Comparison of ENCODE assay signal across 28 mouse cellular contexts in the genomic region with DNA sequence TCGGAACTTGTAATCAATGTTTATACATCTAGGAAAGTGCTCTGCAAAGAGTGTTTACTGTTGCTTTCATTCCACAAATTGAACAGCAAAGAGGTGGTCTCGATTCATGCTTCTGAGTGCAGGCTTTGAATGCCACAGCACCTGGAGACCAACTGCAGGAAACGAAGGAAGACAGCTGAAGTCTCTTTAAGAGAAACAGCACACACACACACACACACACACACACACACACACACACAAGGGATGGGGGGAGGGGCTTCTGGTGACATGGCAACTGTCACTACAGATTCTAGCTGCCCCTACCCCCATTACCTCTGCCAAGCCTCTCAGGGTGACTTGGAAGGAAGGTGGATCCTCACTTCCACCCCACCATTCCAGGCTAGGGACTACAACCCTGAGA. TPM values are rescaled to one million over a fixed set of nuclear protein-coding genes. Genes with fewer than 3 reads are reported as not detected.
A peak's percentile ranks its signal among the peaks of the same experiment; 100 is the strongest.
DNase-seq lines count a peak whose midpoint lies in the region; ATAC-seq and TF ChIP-seq lines count a peak whose summit lies in the region.
"Had no signal": no experiment of that assay in that cellular context is flagged by ENCODE, and none has a peak within 500 bp of the region (broad histone marks: within the 10 kb centered on the region; RNA-seq: fewer than 3 reads in every experiment).

No protein-coding gene starts in this region.

- peak overlapping the region; percentile 43 for H3K27ac ChIP-seq in heart, embryonic 16.5 days (ENCODE audit: low read length)
- peak overlapping the region; percentile 95 for H3K27ac ChIP-seq in thymus, adult 2 months (ENCODE audit: control insufficient read depth, insufficient read depth, low read length)
- H3K27ac ChIP-seq in midbrain, embryonic 16.5 days (ENCODE audit: low read length): no peak overlapping the region
- H3K27ac ChIP-seq: embryonic facial prominence, embryonic 13.5 days; hindbrain, embryonic 10.5 days; kidney, embryonic 15.5 days; limb, embryonic 12.5 days; liver, embryonic 15.5 days; lung, embryonic 15.5 days had no signal

- no peak for TF ChIP-seq POLR2A in thymus, adult 2 months (IDR thresholded peaks at IDR 0.05; ENCODE audit: control insufficient read depth, extremely low read depth, insufficient read depth, low read length, poor library complexity)

- no peak overlapping the region for H3K4me2 ChIP-seq in heart, embryonic 16.5 days (ENCODE audit: low read depth, low read length)
- no peak overlapping the region for H3K4me2 ChIP-seq in midbrain, embryonic 16.5 days (ENCODE audit: low read length)
- H3K4me2 ChIP-seq: embryonic facial prominence, embryonic 13.5 days; heart, embryonic 11.5 days; kidney, embryonic 15.5 days; limb, embryonic 12.5 days; liver, embryonic 15.5 days; lung, embryonic 15.5 days; midbrain, embryonic 11.5 days had no signal

- H3K9ac ChIP-seq in heart, embryonic 16.5 days (ENCODE audit: low read length): no peak overlapping the region
- H3K9ac ChIP-seq in midbrain, embryonic 16.5 days (ENCODE audit: low read depth, low read length): no peak overlapping the region
- H3K9ac ChIP-seq: embryonic facial prominence, embryonic 13.5 days; kidney, embryonic 15.5 days; limb, embryonic 12.5 days; liver, embryonic 15.5 days; lung, embryonic 15.5 days had no signal

- no peak for ATAC-seq in heart, embryonic 16.5 days (replicated peaks; ENCODE audit: extremely low read depth, insufficient read depth, low FRiP score)
- ATAC-seq in activated CD4-positive, CD25-positive, alpha-beta regulatory T cell, adult 4 months: peak; percentile 15
- no peak for ATAC-seq in midbrain, embryonic 16.5 days
- ATAC-seq: forebrain, embryonic 16.5 days; hindbrain, embryonic 16.5 days had no signal

- TF ChIP-seq CTCF in thymus, adult 2 months (IDR thresholded peaks at IDR 0.05; ENCODE audit: borderline replicate concordance, control insufficient read depth, extremely low read depth, insufficient read depth, low read length, poor library complexity): no peak

- H3K9me3 ChIP-seq in heart, embryonic 16.5 days (replicated peaks; ENCODE audit: control insufficient read depth, low read length): no peaks in the 10 kb centered on the region
- H3K9me3 ChIP-seq in midbrain, embryonic 16.5 days (replicated peaks; ENCODE audit: control insufficient read depth, low read length, poor library complexity, severe bottlenecking): no peaks in the 10 kb centered on the region
- H3K9me3 ChIP-seq: embryonic facial prominence, embryonic 13.5 days; hindbrain, embryonic 10.5 days; kidney, embryonic 15.5 days; limb, embryonic 12.5 days; liver, embryonic 15.5 days; lung, embryonic 15.5 days had no signal

- H3K4me1 ChIP-seq in heart, embryonic 16.5 days (ENCODE audit: control insufficient read depth, insufficient read depth, low read length): peaks cover 11% of the 10 kb centered on the region
- peaks cover 50% of the 10 kb centered on the region for H3K4me1 ChIP-seq in thymus, adult 2 months (replicated peaks; ENCODE audit: control insufficient read depth, insufficient read depth, low read length)
- H3K4me1 ChIP-seq in midbrain, embryonic 16.5 days (ENCODE audit: control insufficient read depth, insufficient read depth, low read length): no peaks in the 10 kb centered on the region
- H3K4me1 ChIP-seq: kidney, embryonic 15.5 days; limb, embryonic 12.5 days; liver, embryonic 15.5 days; lung, embryonic 15.5 days had no signal

- no peak overlapping the region for H3K4me3 ChIP-seq in heart, embryonic 16.5 days (ENCODE audit: low read length)
- no peak overlapping the region for H3K4me3 ChIP-seq in thymus, adult 2 months (ENCODE audit: control insufficient read depth, insufficient read depth, low read length)
- H3K4me3 ChIP-seq in midbrain, embryonic 16.5 days (ENCODE audit: low read depth, low read length): no peak overlapping the region
- H3K4me3 ChIP-seq: embryonic facial prominence, embryonic 13.5 days; erythroblast, embryonic 14.5 days; hindbrain, embryonic 10.5 days; kidney, embryonic 15.5 days; limb, embryonic 12.5 days; liver, embryonic 15.5 days; lung, embryonic 15.5 days had no signal

- WGBS in heart, embryonic 16.5 days: 50% methylated on average over 3 of the region's 3 CpGs
- WGBS in thymus, adult 2 months: 10% methylated on average over 3 of the region's 3 CpGs
- 70% methylated on average over 3 of the region's 3 CpGs for WGBS in midbrain, embryonic 16.5 days

- 0 out of 2 replicates have a peak, but pooled peaks cover 3% of the 10 kb centered on the region for H3K27me3 ChIP-seq in heart, embryonic 16.5 days (ENCODE audit: control insufficient read depth, insufficient read depth, low read length)
- no peaks in the 10 kb centered on the region for H3K27me3 ChIP-seq in thymus, adult 2 months (ENCODE audit: control insufficient read depth, insufficient read depth, low read length)
- no peaks in the 10 kb centered on the region for H3K27me3 ChIP-seq in midbrain, embryonic 16.5 days (ENCODE audit: control insufficient read depth, insufficient read depth, low read depth, low read length)
- H3K27me3 ChIP-seq: embryonic facial prominence, embryonic 13.5 days; kidney, embryonic 15.5 days; limb, embryonic 12.5 days; liver, embryonic 15.5 days; lung, embryonic 15.5 days had no signal

- H3K36me3 ChIP-seq in heart, embryonic 16.5 days (ENCODE audit: control insufficient read depth, insufficient read depth): no peaks in the 10 kb centered on the region
- no peaks in the 10 kb centered on the region for H3K36me3 ChIP-seq in thymus, adult 2 months (ENCODE audit: control insufficient read depth, insufficient read depth, low read length)
- H3K36me3 ChIP-seq in midbrain, embryonic 16.5 days (ENCODE audit: control insufficient read depth, insufficient read depth, low read length): no peaks in the 10 kb centered on the region
- H3K36me3 ChIP-seq: embryonic facial prominence, embryonic 13.5 days; hindbrain, embryonic 10.5 days; kidney, embryonic 15.5 days; limb, embryonic 12.5 days; liver, embryonic 15.5 days; lung, embryonic 15.5 days had no signal

- no peak for DNase-seq in heart, adult 9 months (ENCODE audit: low spot score in 2 of 2)
- DNase-seq in thymus, adult 2 months: peak; percentile 66
- DNase-seq in thymus, postnatal 36 days: peak; percentile 66 to 77
- DNase-seq in urinary bladder, postnatal 10 days (ENCODE audit: low spot score): no peak
- no peak for DNase-seq in urinary bladder, postnatal 14 days (ENCODE audit: low spot score)
- DNase-seq: B cell, adult 2 months; cerebellum, adult 2 months; gastrocnemius, postnatal 10 days; heart, postnatal 14 days; kidney, adult 18-20 months; kidney, postnatal 25 days; right cerebral cortex, adult 18-20 months; spleen, adult 18-20 months had no signal

RNA-seq across cellular contexts. Expression of a gene that starts 20.0 kb away (rescaled TPM):
- 26.6 and 32.2 TPM in 2 replicates for polyA plus RNA-seq in heart, embryonic 16.5 days (2015; fragmentation: Nextera tagmentation; extraction: Ambion mirVana)
- 100 to 1,000 TPM; 112 to 135 TPM for polyA plus RNA-seq in activated CD4-positive, CD25-positive, alpha-beta regulatory T cell, adult 4 months (2017; shearing (Covaris generic))
- polyA plus RNA-seq in thymus, adult 2 months (2012; rRNA removed): 515 and 525 TPM in 2 replicates
- 32.0 and 33.9 TPM in 2 replicates for polyA plus RNA-seq in midbrain, embryonic 16.5 days (2015; fragmentation: Nextera tagmentation; extraction: Ambion mirVana)

RNA-seq across cellular contexts. Expression of a gene that starts 38.2 kb away (rescaled TPM):
- polyA plus RNA-seq in heart, embryonic 16.5 days (2015; fragmentation: Nextera tagmentation; extraction: Ambion mirVana): 22.3 and 28.4 TPM in 2 replicates
- polyA plus RNA-seq in activated CD4-positive, CD25-positive, alpha-beta regulatory T cell, adult 4 months (2017; shearing (Covaris generic)): 10 to 100 TPM; 76.9 to 90.0 TPM
- 3.3 and 4.2 TPM in 2 replicates for polyA plus RNA-seq in thymus, adult 2 months (2012; rRNA removed)
- 10.5 and 14.4 TPM in 2 replicates for polyA plus RNA-seq in midbrain, embryonic 16.5 days (2015; fragmentation: Nextera tagmentation; extraction: Ambion mirVana)

RNA-seq across cellular contexts. Expression of a gene that starts 38.3 kb away (rescaled TPM):
- 0.22 and 0.55 TPM in 2 replicates for polyA plus RNA-seq in heart, embryonic 16.5 days (2015; fragmentation: Nextera tagmentation; extraction: Ambion mirVana)
- polyA plus RNA-seq in activated CD4-positive, CD25-positive, alpha-beta regulatory T cell, adult 4 months (2017; shearing (Covaris generic)): under 1 TPM; 0.28 to 0.94 TPM
- polyA plus RNA-seq in thymus, adult 2 months (2012; rRNA removed): 2.3 and 2.4 TPM in 2 replicates
- polyA plus RNA-seq in midbrain, embryonic 16.5 days (2015; fragmentation: Nextera tagmentation; extraction: Ambion mirVana): 0.18 and 0.26 TPM in 2 replicates
- polyA plus RNA-seq: erythroblast, embryonic 14.5 days; liver, adult 2 months had no signal

Comparison
In these comparisons a context has a peak if more than half of its experiments do, and no peak if none do; other contexts are left out.
1. DNase-seq: peak in thymus, adult 2 months (single experiment) and thymus, postnatal 36 days (2 of 2); none in heart, adult 9 months (0 of 2), urinary bladder, postnatal 10 days (single experiment) and urinary bladder, postnatal 14 days (single experiment).